Mouse (Mus musculus) thymus, adult 2 months (tissue): ENCODE results near the gene Utf1.

ENCODE experiments used
- CTCF ChIP-seq: fragments of 200-500 bp; IDR thresholded peaks from 2 replicates; pipeline ENCODE4 v1.5.1; 2012; ENCODE audit warnings: mild to moderate bottlenecking, control low read depth, low read length, moderate library complexity, borderline replicate concordance; ENCODE audit not compliant: control insufficient read depth, poor library complexity, insufficient read depth; ENCODE audit errors: extremely low read depth
- POLR2A ChIP-seq: fragments of 200-500 bp; IDR thresholded peaks from 2 replicates; pipeline ENCODE4 v1.6.1; 2012; ENCODE audit warnings: mild to moderate bottlenecking, low read length, control low read depth, moderate library complexity; ENCODE audit not compliant: control insufficient read depth, poor library complexity, insufficient read depth; ENCODE audit errors: extremely low read depth

DNA sequence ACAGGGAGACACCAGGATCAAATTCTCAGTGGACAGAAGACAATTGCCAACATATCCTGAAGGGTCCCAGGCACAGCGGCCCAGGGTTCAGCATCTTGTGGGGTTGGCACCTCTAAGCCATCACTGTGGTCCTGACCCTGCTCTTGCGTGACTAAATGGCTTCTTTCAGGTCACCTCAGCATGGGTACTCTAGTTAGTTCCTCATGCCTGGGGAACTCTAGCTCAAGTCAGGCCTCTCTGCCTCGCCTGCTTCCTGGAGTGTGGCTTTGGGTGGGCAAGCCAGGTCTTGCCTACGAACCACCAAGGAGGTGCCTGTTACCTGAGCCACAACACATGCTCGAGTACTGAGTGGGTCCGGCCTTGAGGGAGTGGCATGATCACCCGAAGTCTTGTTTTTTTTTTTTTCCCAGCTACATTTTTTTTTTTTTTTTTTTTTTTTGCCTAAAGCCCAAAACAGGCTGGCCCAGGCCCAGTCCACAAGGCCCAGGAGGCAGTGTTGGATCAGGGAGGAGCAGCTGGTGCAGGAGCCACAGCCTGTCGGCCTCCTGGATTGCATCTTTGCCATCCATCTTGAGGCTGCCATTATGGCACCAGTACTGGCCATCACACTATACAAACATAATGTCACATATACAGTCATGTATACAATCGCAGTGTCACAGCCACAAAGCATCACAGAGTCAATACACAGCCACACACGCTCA lies 26.8 kb downstream of the Utf1 start:
- no peak for TF ChIP-seq POLR2A
- no peak for TF ChIP-seq CTCF
